Mouse (Mus musculus) telencephalon, adult 2 months (tissue): Measurements from ENCODE around the gene Nrip2.
A peak's percentile ranks its signal among the peaks of the same experiment; 100 is the strongest.
"Not testable (repeated sequence)": the region's sequence is repeated elsewhere in the genome, so short reads cannot be mapped to it uniquely, and the experiment has no call there.

ENCODE experiments used
- DNase-seq: peaks from one replicate; pipeline ENCODE4 v3.0.0-alpha.2; 2011; ENCODE audit warnings: low read depth, low spot score

Gene Nrip2

DNA sequence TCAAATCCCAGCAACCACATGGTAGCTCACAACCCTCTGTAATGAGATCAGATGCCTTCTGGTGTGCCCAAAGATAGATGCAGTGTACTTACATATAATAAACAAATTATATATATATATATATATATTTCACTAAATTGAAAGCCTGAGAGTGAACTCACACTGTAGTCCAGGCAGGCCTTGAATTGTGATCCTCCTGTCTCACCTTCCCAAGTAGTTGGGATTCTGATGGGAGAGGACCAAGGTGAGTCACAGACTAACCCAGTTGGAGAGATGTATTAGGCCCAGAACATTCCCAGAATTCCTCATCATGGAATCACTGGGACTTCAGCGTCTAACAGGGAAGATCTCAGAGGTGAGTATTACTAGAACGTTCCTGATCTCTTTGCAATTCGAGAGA is at the start of gene Nrip2:
Nrip2 (plus strand) TSS at position 301 of the 400 bp plus-strand sequence.
- no peak for DNase-seq

DNA sequence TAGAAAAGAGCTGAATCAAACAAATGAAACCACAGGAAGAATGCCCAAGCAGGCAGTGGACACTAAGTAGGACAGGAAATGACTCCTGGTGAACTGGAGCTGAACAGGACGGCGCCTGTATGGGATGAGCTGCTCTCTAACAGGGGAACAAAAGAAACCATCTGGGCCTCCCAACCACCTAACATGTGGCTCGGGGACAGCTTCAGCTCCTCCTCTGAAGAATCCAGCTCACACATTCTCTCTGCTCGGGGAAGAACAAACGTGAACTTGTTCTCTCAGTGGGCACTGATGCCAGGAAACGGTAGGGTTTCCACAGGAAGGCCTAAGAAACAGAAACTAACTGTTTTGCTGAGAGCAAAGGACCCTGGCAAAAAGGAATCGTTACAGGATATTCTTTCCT is 49.4 kb upstream of the Nrip2 start:
- DNase-seq: no peak

DNA sequence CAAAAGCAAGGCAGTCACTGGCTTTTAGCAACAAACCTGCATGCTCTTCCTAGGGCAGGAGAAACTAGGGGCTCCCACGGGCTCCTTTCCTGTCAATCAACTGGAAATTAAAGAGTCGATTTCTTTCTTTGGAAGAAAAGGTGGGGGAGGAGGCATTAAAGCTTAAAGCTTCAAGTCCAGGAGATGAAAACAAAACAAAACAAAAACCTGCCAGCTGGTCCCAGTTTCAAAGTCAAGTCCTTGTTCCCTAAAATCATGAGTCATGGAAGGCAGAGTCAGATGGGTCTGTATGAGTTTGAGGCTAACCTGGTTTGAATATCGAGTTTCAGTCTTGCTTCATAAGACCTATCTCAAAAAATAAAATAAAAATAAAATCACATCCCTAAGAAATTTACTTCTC is 45.0 kb upstream of the Nrip2 start:
- no peak for DNase-seq

DNA sequence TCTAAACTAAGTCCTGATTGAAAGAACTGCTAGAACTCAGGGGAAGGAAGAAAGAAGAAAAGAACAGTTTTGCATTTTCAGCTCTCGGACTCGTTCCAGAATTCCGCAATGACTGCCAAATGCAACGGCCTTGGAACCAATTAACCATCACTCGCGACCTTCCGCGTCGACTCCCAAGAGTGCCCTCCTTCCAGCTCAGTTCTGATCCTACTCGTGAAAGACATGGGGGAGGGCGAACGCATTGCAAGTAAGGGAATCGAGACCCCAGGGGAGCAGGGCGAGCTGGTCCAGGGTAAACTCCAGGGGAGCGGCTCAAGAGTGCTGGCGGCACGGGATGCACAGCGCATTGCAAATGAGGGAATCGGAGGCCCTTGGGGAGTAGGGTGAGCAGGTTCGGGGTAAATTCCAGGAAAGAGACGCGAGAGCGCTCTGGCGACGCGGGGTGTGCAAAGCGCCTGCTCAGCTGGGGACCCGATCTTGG is 43.9 kb upstream of the Nrip2 start:
- DNase-seq: no peak

DNA sequence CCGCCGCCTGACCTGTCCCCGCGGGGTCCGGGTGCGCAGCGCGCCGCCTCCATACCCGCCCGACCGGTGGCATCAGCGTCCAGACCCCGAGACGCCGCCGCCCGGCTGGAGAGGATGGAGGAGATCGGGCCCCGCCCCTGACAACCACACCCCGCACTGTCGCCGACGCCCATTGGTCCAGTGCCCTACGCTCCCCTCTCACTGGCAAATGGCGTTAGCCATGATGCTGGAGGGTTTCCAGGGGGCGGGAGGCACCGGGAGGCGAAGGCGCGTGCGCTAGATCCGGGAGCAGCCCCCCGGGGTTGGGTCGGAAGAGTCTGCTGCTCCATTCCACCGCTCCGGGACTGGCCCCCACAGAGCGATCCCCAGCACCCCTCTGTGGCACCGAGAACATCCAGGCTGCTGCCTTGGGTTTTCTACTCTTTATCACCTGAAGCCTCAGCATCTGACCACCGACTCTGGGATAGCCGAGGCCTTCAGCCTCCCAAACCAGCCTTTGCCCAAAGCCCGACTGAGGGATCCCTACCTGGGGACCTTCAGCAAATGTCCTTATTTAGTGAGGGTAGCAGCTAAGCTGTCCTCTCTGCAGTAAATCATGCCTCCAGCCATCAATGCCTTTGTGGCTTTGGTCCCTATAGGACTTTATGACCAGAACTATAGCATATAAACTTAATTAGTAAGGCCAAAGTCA is 43.2 kb upstream of the Nrip2 start, which contains the start of gene Tulp3:
Tulp3 (minus strand) TSS at position 126 of the 691 bp plus-strand sequence.
- DNase-seq: peak; percentile 92

DNA sequence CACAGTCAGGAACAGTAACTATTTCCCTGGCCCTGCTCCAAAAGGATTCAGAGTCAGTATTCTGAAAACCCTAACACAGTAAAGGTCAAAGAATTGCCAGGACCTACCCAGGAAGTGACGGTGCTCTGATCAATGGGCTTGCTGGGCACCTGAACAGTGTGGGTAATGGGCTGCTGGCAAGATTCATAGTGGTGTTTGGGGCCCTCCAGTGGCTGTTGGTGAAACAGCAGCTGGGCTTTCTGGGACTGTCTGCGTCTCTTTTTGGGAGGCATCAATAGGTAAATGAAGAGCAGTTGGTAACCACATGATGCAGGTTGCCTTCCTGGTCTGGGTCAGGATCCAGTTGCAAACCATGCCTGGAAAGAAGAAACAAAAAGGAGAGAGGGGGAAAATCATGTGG is 40.1 kb upstream of the Nrip2 start:
- no peak for DNase-seq

DNA sequence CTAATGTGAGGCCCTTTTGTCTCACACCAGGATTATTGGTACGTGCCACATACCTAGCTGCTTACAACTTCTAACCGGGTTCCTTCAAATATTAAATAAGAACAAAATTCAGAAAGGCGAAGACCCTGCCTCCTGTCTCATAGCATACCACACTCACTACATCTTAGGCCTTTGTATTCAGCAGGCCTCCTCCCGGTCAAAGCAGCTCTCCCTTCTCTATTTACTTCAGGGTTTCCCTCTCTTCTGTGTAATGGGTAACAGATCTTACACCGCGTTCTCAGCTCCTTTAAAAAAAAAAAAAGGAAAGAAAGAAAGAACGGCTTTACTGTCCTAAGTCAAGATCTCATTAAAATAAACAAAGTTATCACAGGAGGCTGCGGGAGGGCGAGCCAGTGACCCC is 37.2 kb upstream of the Nrip2 start:
- DNase-seq: no peak

DNA sequence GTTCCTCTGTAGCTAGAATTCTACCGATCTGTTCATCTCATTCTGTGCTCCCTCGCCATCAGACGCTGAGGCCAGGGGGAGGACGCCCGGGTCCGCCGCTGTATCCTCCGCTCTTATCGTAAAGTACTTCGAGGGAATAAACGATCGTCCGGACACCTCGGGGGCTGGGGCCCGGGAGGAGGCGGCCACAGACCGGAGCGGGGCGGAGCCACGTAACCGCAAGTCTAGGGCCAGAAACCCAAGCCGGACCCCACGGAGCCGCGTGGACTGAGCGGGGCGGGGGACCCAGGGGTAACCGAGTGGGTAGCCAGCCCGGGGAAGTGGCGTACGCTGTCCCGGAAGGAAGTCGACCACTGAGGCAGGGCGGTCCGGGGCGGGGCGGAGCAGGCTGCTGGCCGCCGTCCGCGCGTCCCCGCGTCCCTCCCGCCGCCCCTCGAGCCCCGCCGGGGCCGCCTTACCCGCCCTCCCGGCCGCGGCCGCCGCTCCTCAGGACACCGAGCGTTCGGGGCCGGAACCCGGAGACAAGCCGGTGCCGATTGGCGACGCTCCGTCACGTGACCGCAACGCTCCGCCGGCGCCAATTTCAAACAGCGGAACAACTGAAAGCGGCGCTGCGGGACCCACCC is 36.6 kb upstream of the Nrip2 start, which contains the start of the genes Rhno1 and Foxm1:
Rhno1 (minus strand) TSS at position 531 of the 626 bp plus-strand sequence.
Foxm1 (plus strand) TSS at position 587 of the 626 bp plus-strand sequence.
- DNase-seq: no peak

DNA sequence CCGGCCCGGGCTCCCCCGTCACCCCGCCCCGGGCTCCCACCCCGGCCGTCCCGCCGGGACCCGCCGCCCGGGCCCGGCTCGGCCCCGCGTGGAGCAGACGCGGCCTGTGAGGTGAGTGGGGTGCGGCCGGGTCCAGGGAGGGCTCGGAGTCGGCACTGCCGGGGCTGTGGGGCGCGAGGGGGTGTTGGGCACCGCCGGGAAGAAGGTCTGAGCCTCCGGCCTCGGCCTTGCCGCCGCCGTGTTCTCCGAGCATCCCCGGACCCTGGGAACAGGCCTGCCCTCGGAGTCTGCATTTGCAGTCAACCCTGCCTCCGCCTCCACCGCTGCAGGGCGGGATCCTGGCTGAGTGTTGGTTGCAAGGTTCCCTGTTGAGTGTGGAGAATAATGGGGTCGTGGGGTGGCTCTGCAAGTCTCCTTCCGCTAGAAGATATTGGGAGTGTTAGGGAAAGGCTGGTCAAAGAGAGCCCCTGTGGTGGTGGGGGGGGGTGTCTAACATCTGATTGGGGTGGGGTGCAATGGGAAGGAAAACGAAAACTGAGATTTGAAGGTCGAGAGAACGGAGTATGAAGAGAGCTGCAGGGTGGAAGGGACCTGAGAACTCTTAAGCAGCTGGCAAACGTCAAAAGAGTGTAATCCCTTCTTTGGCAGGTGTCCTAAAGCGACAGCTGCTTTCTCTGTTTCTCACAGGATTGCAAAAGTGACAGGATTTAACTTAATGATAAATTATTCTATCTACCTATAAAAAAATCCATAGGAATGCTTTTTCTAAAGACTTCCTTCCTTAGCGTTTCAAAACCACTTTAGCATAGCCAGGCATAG is 35.9 kb upstream of the Nrip2 start:
- no peak for DNase-seq

DNA sequence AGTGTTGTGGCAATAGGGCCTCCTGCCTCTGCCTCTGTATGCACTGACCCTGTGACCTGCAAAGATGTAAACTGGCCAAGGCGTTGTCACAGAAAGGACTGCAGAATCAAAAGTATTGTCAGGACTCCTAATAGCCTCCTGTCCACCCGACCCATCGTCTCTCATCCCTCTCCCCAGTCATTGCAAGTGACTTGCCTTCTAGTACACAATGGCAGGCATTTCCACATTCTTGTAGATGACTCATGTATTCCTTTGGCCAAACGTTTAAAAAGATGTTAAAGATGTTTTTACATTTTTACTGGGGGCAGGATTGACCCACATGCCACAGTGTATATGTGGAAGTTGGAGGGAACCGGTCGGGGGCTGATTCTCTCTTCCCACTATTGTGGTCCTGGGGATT is 34.4 kb upstream of the Nrip2 start:
- DNase-seq: no peak

DNA sequence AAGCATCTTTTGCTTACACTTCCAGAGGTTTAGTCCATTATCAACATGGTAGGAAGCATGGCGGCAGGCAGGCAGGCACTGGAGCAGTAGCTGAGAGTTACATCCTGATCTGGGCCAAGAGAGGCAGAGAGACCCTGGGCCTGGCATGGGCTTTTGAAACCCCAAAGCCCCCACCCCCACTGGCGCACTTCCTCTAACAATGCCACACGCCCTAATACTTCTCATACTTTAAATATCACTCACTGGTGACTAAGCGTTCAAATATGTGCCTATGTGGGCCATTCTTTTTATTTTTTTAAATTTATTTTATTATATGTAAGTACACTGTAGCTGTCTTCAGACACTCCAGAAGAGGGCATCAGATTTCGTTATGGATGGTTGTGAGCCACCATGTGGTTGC is 32.6 kb upstream of the Nrip2 start:
- DNase-seq: no peak

DNA sequence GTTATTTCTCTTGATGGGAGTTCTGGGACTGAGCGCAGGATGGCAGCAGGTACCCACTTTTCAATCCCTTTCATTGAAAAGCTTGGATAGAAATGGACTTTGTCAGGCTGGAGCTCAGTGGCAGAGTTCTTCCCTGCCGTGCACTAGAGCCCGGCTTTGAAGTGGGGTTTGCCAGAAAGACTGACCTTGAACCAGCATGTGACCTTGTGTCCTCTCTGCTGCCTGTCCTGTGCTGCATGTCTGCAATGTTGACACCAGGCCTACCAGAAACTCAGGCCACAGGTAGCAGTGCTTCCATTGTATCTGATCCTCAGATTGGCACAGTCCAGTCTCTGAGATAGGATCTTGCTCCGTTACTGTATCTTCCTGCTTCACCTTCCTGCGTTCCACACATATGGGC is 29.1 kb upstream of the Nrip2 start:
- DNase-seq: no peak

DNA sequence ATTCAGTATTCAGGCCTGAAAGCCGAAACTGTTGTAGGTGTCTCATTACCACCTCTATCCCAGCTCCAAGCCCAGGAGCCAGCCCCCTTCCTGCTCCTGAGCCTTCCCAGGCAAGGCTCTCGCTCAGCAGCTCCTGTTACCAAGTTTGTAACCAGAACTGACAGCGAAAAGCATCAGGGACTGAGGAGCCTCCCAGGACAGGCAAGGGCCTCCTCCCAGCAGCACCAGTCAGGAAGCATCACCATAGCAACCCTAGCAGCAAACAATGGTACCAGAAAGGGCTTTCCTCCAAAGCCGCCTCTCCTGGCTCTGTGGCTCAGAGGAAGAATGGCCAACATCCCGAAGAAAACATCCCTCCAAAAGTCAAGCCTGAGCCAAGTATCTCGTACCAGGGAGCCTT is 23.9 kb upstream of the Nrip2 start, which contains the start of the genes Tex52 and Gm44596:
Tex52 (plus strand) TSS at position 265 of the 400 bp plus-strand sequence.
Gm44596 (plus strand) TSS at position 312 of the 400 bp plus-strand sequence.
- DNase-seq: peak; percentile 49

DNA sequence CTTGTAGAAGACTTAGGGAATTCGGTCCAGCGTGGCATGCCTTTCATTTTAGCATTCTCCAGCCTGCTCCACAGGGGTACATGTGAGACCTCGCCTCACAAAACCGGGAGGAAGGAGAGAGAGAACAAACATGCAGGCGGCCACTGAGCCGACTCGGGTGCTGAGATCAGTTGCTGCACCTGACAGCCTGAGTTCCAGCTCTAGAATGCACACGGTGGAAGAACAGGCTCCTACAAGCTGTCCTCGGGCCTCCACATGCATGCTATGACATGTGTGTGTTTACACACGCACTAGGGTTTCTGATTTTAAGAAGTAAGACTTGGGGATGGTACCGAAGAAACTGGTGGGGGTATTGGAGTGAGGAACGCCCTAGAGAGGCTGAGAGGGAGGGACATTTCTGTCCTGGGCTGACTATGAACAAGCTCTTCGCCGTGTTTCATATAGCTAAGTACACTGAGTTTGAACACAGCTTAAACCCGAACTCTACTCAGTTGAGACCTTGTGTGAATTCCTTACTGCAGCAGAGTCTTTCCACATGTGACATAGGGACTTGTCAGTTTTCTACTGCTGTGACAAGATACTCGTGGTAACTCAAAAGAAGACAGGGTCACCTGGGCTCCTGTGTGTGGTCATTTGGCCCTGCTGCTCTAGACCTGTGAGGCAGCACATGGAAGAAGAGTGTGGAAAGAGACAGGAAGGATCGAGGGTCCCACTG is 22.6 kb upstream of the Nrip2 start:
- no peak for DNase-seq

DNA sequence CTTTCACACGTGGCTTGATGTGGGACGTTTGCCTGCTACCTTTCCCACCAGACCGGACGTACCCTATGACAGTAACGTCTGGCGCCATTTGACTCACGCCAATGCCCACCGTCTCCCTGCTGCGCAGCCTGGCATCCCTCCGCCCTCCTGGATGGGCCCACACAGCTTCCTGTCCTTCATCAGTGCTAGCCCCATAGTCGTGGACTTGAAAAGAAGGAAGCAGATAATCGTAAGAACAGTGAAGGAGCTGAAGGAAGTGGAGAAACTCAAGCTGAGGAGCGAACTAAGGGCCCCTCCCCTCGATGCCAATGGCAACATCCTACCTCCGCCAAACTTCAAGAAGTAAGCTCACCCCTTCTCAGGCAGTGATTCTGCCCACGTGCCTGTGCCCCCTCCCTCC is 19.5 kb upstream of the Nrip2 start:
- no peak for DNase-seq

DNA sequence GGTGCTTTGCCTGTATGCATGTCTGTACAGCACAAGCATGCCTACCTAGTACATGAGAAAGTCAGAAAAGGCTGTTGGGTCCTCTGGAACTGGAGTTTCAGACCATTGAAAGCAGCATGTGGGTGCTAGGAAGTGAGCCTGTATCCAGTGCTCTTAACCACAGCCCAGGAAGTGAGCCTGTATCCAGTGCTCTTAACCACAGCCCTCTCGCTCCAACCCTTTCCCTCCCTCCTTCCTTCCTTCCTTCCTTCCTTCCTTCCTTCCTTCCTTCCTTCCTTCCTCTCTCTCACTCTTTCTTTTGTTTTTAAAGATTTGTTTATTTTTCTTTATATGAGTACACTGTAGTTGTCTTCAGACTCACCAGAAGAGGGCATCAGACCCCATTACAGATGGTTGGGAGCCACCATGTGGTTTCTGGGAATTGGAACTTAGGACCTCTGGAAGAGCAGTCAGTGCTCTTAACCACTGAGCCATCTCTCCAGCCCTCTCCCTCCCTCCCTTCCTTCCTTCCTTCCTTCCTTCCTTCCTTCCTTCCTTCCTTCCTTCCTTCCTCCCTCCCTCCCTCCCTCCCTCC is 18.4 kb upstream of the Nrip2 start:
- not testable (repeated sequence) for DNase-seq

DNA sequence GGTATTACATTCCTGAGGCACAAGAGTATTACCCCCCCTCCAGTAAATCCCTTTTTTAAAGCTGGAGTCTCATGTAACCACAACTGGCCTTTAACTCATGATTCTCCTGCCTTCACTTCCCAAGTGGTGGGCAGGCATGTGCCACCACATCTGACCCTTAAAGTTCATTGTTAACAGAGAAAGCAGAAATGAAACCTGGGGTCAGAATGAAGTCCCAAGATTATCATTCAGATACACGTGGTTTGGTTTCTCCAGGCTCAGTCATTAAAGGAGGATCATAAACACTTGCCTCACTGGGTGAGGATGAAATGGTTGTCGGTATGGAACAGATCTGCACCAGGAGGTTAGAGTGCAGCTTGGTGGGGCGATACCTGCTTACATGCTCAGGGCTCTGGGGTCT is 17.8 kb upstream of the Nrip2 start:
- DNase-seq: no peak

DNA sequence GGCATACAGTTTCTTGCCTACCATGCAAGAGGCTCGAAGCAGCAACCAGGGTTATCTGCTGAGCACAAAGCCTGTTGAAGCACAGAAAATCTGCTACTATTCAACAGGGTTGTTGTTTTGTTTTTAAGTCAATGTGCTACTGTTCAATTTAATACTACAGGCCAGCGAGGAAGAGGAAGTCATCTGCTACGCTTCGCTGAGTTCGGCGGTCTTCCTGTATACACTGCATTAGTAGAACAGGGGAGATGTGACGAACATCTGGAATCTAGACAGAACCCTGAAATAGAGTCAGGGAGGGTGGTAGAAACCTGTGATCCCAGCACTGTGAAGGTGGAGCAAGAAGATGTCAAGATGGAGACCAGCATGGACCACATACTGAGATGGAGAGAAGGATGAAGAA is 15.3 kb upstream of the Nrip2 start:
- DNase-seq: no peak

DNA sequence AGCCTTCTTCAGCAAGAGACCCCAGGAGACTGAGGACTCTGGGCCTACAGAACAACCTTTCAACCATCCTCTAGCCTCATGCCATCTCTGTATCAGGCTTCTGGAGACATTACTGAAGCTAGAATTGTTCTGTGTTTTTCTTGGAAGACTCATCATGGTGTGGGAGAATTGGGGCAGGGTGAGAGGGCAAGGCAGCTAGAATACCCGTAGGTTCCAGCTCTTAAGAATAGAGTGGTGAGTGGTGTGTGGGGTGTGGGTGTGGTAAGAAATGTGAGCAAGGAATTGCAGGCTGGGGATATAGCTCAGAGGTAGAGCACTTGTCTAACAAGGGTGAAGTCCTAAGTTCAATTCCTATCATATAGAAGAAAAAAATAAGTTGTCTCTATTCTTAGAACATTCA is 14.1 kb upstream of the Nrip2 start:
- DNase-seq: no peak

DNA sequence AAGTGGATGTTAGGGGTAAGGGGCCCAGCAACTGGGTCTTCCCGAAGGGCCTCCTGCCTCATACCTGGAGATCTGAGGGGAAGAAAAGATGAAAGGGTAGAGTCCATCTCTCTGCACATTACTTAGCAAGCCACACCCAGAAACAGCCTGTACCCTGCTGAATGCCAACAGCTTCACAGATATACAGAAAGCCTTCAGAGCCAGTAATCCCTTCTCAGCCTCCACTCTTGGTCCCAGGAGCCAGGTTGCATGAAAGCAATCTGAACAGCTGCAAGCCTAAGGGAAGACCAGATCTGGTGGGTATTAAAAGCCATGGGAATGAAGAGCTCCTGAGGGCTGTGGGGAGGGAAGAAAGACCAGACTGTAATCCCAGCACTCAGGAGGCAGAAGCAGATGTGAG is 9.9 kb upstream of the Nrip2 start:
- no peak for DNase-seq

DNA sequence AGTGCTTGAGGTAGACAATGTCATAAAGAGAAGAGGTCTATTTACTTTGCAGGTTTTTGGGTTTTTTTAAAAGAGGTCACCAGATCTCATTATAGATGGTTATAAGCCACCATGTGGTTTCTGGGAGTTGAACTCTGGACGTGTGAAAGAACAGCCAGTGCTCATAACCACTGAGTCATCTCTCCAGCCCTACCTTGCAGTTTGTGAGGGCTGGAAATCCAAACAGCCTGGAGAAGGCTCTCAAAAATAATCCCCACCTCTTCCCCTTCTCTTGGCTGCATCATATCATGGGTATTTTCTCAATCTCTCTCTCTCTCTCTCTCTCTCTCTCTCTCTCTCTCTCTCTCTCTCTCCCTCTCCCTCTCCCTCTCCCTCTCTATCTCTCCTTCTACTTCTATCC is 8.4 kb upstream of the Nrip2 start:
- no peak for DNase-seq
